Mouse (Mus musculus) kidney, embryonic 14.5 days (tissue): ENCODE measurements at regions not wholly inside any gene's neighbourhood (a gene's known extent, or its start where the extent isn't known, plus 50 kb on each side); places are given as distances from the start of the nearest gene placed in this dataset.
A peak's percentile ranks its signal among the peaks of the same experiment; 100 is the strongest.

Experiments
- ATAC-seq: fragments of 200-750 bp; cut with Nextera tagmentation; 2 replicates; pipeline ENCODE4 v1.8.0; 2017; ENCODE audit warnings: moderate number of reproducible peaks, mild to moderate bottlenecking, moderate TSS enrichment, moderate library complexity; ENCODE audit not compliant: low FRiP score, low TSS enrichment
- H3K27ac ChIP-seq: fragments of 300-500 bp; sonication (generic); 2 replicates; pipeline ENCODE4 v1.5.1; 2014; ENCODE audit warnings: low read depth, mild to moderate bottlenecking, low read length, moderate library complexity, mixed read lengths
- H3K27me3 ChIP-seq: fragments of 300-500 bp; sonication (generic); 2 replicates; pipeline ENCODE4 v1.6.1; 2014; ENCODE audit warnings: mild to moderate bottlenecking, low read length; ENCODE audit not compliant: control insufficient read depth, insufficient read depth
- H3K36me3 ChIP-seq: fragments of 300-500 bp; sonication (generic); 2 replicates; pipeline ENCODE4 v1.6.1; 2014; ENCODE audit warnings: low read length, mixed read lengths; ENCODE audit not compliant: control insufficient read depth, insufficient read depth
- H3K4me1 ChIP-seq: fragments of 300-500 bp; sonication (generic); 2 replicates; pipeline ENCODE4 v1.6.1; 2014; ENCODE audit warnings: low read length, mixed read lengths; ENCODE audit not compliant: control insufficient read depth, insufficient read depth
- H3K4me2 ChIP-seq: fragments of 300-500 bp; sonication (generic); replicated peaks from 2 replicates; pipeline ENCODE4 v1.6.1; 2014; ENCODE audit warnings: low read depth, mild to moderate bottlenecking, low read length
- H3K4me3 ChIP-seq: fragments of 300-500 bp; sonication (generic); 2 replicates; pipeline ENCODE4 v1.5.1; 2014; ENCODE audit warnings: mild to moderate bottlenecking, low read length
- H3K9ac ChIP-seq: fragments of 300-500 bp; sonication (generic); 2 replicates; pipeline ENCODE4 v1.6.1; 2014; ENCODE audit warnings: low read depth, mild to moderate bottlenecking, low read length, moderate library complexity
- H3K9me3 ChIP-seq: fragments of 300-500 bp; sonication (generic); 2 replicates; pipeline ENCODE4 v1.6.1; 2016; ENCODE audit warnings: low read length; ENCODE audit not compliant: control insufficient read depth
- WGBS: fragments of 180-500 bp; shearing (Covaris S2); extraction: QIAGEN DNeasy Blood & Tissue Kit; methylation state at CpG from one replicate; pipeline ENCODE4 v1.1.7; 2014; 5-methylcytosine and 5-hydroxymethylcytosine counted together

DNA sequence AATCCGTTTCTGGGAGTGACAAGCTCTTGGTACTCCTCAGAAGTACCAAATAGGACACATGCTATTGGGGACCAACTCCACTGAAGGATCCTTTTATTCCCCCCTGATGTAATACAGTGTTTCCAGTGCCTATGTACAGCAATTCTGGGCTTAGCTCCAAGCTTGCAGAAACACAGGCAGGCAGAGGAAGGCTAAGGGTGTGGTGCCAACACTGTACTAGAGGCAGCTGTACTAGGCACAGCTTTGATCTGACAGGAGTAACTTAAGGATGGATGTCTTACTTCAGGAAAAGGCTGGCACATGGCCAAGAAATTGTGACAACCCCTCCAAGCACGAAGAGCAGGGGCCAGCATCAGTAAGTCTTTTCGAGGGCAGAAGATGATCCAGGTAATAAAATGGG is 154.7 kb upstream of the Arid2 start:
- Histone ChIP-seq H3K4me2 (no peak overlapping the region), H3K36me3 (no peaks in the 10 kb centered on the region), H3K27me3 (no peaks in the 10 kb centered on the region), H3K4me3 (no peak overlapping the region), H3K27ac (no peak overlapping the region), H3K4me1 (peaks cover 6% of the 10 kb centered on the region; the same call in 1 of the 2 replicates), H3K9me3 (no peaks in the 10 kb centered on the region), H3K9ac (no peak overlapping the region)
- 49% methylated on average over 3 of the region's 3 CpGs for WGBS
- ATAC-seq: no peak

DNA sequence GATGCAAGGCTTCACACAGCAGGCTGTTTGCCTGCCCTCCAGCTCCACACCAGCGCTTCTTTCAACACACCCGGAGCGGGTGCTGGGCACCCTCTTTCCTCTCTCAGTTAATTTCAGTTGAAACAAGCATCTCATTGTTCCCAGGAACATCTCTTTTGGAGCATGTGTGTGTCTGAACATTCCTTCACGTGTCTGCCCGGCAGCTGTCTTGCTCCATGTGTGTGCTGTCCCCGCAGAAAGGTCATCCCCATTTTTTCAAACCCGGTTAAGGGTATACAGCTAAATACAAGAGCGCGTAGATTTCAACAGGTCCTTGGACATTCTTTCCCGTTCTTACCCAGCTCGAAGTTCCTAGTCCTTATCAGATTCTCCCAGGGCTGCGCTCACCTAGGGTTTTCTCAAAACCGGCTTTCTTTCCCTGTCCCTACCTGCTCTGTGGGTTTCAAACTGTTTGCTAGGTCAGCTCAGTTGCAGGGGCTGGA is 152.0 kb upstream of the Arid2 start:
- no peaks in the 10 kb centered on the region for H3K27me3 ChIP-seq
- H3K4me2 ChIP-seq: no peak overlapping the region
- H3K4me1 ChIP-seq: no peaks in the 10 kb centered on the region; the same call in 1 of the 2 replicates
- H3K27ac ChIP-seq: no peak overlapping the region
- H3K9me3 ChIP-seq: no peaks in the 10 kb centered on the region
- WGBS: 39% methylated on average over 13 of the region's 13 CpGs
- no peak for ATAC-seq
- H3K36me3 ChIP-seq: no peaks in the 10 kb centered on the region
- no peak overlapping the region for H3K9ac ChIP-seq
- no peak overlapping the region for H3K4me3 ChIP-seq

DNA sequence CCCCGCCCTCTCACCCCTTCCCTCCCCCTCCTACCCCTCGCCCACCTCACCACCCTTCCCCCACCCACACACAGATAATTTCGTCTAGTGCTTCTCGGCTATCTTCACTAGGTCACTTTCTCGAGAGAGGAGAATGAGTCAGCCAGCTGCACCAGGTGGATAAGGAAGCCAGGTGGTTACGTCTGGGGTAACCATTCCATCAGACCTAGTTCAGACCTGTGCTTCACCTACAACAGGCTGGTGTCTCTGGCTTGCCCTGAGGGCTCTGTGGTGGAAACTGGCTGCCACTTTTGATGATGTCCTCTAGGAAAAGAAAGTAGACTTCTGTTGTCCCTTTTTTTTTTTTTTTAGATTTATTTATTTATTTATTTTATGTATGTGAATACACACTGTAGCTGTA is 151.5 kb upstream of the Arid2 start:
- H3K4me2 ChIP-seq: no peak overlapping the region
- 40% methylated on average over 6 of the region's 6 CpGs for WGBS
- no peak overlapping the region for H3K27ac ChIP-seq
- H3K9ac ChIP-seq: no peak overlapping the region
- H3K9me3 ChIP-seq: no peaks in the 10 kb centered on the region
- no peak for ATAC-seq
- no peaks in the 10 kb centered on the region for H3K36me3 ChIP-seq
- no peaks in the 10 kb centered on the region; the same call in 1 of the 2 replicates for H3K4me1 ChIP-seq
- H3K4me3 ChIP-seq: no peak overlapping the region
- H3K27me3 ChIP-seq: no peaks in the 10 kb centered on the region

DNA sequence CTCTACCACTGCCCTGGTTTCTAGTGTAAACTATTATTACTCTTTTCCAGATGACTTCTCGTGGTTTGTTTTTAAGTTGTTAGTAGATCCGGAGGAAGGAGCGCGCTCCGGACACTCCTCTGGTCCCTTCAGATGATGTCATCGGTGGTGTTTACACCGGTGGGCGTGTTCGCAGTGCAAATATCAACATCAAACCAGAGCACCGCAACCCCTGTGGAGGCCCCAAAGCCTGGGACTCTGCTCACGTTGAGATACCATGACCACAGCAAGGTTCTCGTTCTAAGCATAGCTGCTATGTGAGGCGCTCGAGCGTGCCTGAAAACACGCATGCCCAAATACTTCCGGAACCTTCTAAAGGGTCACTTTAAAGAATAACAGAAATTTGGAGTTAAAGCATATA is 149.8 kb upstream of the Arid2 start:
- no peaks in the 10 kb centered on the region; the same call in 1 of the 2 replicates for H3K4me1 ChIP-seq
- WGBS: 90% methylated on average over 17 of the region's 17 CpGs
- no peaks in the 10 kb centered on the region for H3K27me3 ChIP-seq
- no peak overlapping the region for H3K4me3 ChIP-seq
- H3K36me3 ChIP-seq: no peaks in the 10 kb centered on the region
- ATAC-seq: 0 out of 2 replicates have a peak, but pooled peaks have one; percentile 59
- H3K9ac ChIP-seq: no peak overlapping the region
- no peak overlapping the region for H3K4me2 ChIP-seq
- H3K27ac ChIP-seq: no peak overlapping the region
- H3K9me3 ChIP-seq: no peaks in the 10 kb centered on the region

GRCm38 (mm10) chr15:96137945-96138344 is 149.4 kb upstream of the Arid2 start:
- no peak overlapping the region for H3K4me2 ChIP-seq
- H3K9ac ChIP-seq: no peak overlapping the region
- WGBS: 66% methylated on average over 3 of the region's 3 CpGs
- no peak overlapping the region for H3K4me3 ChIP-seq
- H3K9me3 ChIP-seq: no peaks in the 10 kb centered on the region
- H3K4me1 ChIP-seq: no peaks in the 10 kb centered on the region; the same call in 1 of the 2 replicates
- no peaks in the 10 kb centered on the region for H3K36me3 ChIP-seq
- H3K27me3 ChIP-seq: no peaks in the 10 kb centered on the region
- no peak overlapping the region for H3K27ac ChIP-seq
- ATAC-seq: no peak

DNA sequence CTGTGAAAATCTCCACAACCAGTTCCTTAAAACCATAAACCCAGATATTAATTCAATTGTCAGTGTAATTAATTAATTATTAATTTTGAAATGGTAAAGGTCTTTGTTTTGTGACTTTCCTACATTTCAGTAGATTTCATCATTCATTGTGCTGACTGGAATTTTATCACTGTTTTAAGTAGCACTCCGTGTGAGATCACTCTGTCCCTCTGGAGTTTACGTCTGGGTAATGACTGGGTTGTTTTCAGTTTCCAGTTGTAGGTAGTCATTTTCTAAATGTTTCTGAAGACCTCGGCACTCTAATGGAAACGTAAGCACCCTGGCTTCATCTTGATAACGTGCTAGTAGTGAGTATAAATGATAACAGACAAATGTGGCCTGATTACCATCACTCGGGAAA is 133.8 kb upstream of the Arid2 start:
- H3K27ac ChIP-seq: no peak overlapping the region
- H3K9me3 ChIP-seq: no peaks in the 10 kb centered on the region
- H3K27me3 ChIP-seq: no peaks in the 10 kb centered on the region
- no peak overlapping the region for H3K9ac ChIP-seq
- H3K36me3 ChIP-seq: no peaks in the 10 kb centered on the region
- H3K4me1 ChIP-seq: no peaks in the 10 kb centered on the region
- no peak overlapping the region for H3K4me3 ChIP-seq
- no peak for ATAC-seq
- no peak overlapping the region for H3K4me2 ChIP-seq
- WGBS: 68% methylated on average over 6 of the region's 6 CpGs

GRCm38 (mm10) chr15:96158321-96158720 is 129.0 kb upstream of the Arid2 start:
- Histone ChIP-seq H3K4me1 (0 out of 2 replicates have a peak, but pooled peaks cover 2% of the 10 kb centered on the region), H3K4me2 (no peak overlapping the region), H3K9ac (no peak overlapping the region), H3K27ac (no peak overlapping the region), H3K36me3 (no peaks in the 10 kb centered on the region), H3K4me3 (no peak overlapping the region), H3K27me3 (no peaks in the 10 kb centered on the region), H3K9me3 (peaks cover 3% of the 10 kb centered on the region; the same call in 1 of the 2 replicates)
- ATAC-seq: no peak
- 95% methylated on average over 4 of the region's 4 CpGs for WGBS

DNA sequence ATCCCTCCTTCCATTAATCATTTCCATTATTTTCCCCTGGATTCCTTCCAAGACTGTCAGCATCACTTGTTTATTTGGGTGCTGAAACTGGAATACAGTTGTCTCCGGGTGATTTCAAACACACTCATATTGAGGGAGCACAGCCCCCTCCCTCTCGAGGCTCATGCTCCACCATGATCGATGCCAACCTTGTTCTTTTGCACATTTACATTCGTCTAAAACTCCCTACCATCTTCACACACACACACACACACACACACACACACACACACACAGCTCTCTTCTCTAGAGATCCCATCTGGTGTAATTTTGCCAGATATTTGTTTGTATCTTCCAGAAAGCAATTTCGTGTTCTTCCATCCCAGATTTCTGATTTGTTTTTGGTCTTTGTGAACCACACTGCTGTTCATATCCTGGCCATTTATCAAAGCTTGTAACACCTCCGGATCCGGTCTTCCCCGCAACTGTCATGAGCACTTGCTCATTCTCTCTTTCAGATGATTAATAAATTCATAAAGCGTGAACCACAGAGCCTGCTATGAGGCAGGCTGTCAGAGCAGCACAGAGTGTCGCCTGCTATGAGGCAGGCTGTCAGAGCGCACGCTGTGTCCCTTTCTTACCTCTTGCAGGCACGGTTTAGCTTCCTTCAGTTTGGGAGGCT is 122.4 kb upstream of the Arid2 start:
- Histone ChIP-seq H3K4me1 (0 out of 2 replicates have a peak, but pooled peaks cover 2% of the 10 kb centered on the region), H3K36me3 (no peaks in the 10 kb centered on the region), H3K27me3 (0 out of 2 replicates have a peak, but pooled peaks cover under 1% of the 10 kb centered on the region), H3K9me3 (peaks cover 3% of the 10 kb centered on the region; the same call in 1 of the 2 replicates), H3K4me2 (no peak overlapping the region), H3K9ac (no peak overlapping the region), H3K4me3 (no peak overlapping the region), H3K27ac (no peak overlapping the region)
- WGBS: 66% methylated on average over 13 of the region's 13 CpGs
- ATAC-seq: no peak

DNA sequence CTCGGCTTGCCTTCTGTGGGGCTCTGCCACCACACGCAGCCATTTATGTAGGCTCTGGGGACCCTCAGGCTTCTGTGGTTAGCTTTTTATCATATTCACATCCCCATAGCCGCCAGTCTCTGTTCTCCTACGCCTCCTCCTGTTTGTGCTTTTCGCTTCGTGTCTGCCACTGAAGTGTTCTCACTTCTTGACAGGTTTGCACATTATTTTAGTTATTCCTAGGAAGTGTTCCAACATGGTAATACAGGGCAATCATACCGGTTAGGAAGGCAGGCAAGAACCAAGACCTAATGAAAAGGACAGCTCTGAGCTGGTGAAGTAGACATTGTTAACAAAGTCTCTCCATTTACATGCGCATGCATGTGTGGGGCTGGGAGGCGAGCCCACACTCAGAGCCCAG is 120.1 kb upstream of the Arid2 start:
- no peak overlapping the region for H3K4me3 ChIP-seq
- peaks cover 6% of the 10 kb centered on the region; the same call in 1 of the 2 replicates for H3K27me3 ChIP-seq
- no peaks in the 10 kb centered on the region for H3K36me3 ChIP-seq
- ATAC-seq: no peak
- WGBS: 85% methylated on average over 9 of the region's 9 CpGs
- no peak overlapping the region for H3K4me2 ChIP-seq
- H3K27ac ChIP-seq: no peak overlapping the region
- no peaks in the 10 kb centered on the region for H3K4me1 ChIP-seq
- no peaks in the 10 kb centered on the region for H3K9me3 ChIP-seq
- no peak overlapping the region for H3K9ac ChIP-seq
